Mouse (Mus musculus) ZHBTc4 (cell line): ENCODE results near the gene Atp1b3.
"Not testable (repeated sequence)": the region's sequence is repeated elsewhere in the genome, so short reads cannot be mapped to it uniquely, and the experiment has no call there.

ENCODE experiments used
- DNase-seq: peaks from one replicate; pipeline ENCODE4 v3.0.0-alpha.2; 2011; ENCODE audit warnings: low read depth, low spot score

The Atp1b3 gene

GRCm38 (mm10) chr9:96364141-96364838, at the start of gene Atp1b3:
Atp1b3 (minus strand) TSS chr9:96364442.
- DNase-seq: peak; percentile 97

- DNase-seq: no peak
These were observed 48.7 kb upstream of the Atp1b3 start for GRCm38 (mm10) chr9:96412821-96413405.

GRCm38 (mm10) chr9:96404312-96404711, 40.1 kb upstream of the Atp1b3 start:
- no peak for DNase-seq

- not testable (repeated sequence) for DNase-seq
These were observed 35.7 kb upstream of the Atp1b3 start for GRCm38 (mm10) chr9:96399916-96400315.

GRCm38 (mm10) chr9:96399425-96399878, 35.2 kb upstream of the Atp1b3 start:
- peak; percentile 25 for DNase-seq

GRCm38 (mm10) chr9:96398614-96399013, 34.4 kb upstream of the Atp1b3 start:
- no peak for DNase-seq

DNA sequence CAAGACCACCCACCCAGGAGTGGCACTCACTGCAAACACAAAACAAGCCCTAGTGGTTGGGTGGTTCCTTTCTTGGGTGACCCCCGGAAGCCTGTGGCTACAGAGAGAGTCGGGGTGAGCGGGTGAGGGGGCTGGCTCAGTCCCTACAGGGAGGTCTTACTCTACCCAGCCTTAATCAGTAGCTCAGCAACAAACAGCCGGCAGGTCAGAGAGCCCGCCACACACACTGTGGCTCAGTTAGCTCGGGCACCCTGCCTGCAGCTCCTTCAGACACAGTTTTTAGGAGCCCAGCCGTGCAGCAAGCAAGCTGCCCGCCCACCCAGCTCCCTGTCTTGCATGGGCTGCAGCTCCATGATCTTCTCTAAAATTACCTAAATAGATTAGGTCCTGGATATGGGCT, 33.9 kb upstream of the Atp1b3 start:
- peak; percentile 48 for DNase-seq

DNA sequence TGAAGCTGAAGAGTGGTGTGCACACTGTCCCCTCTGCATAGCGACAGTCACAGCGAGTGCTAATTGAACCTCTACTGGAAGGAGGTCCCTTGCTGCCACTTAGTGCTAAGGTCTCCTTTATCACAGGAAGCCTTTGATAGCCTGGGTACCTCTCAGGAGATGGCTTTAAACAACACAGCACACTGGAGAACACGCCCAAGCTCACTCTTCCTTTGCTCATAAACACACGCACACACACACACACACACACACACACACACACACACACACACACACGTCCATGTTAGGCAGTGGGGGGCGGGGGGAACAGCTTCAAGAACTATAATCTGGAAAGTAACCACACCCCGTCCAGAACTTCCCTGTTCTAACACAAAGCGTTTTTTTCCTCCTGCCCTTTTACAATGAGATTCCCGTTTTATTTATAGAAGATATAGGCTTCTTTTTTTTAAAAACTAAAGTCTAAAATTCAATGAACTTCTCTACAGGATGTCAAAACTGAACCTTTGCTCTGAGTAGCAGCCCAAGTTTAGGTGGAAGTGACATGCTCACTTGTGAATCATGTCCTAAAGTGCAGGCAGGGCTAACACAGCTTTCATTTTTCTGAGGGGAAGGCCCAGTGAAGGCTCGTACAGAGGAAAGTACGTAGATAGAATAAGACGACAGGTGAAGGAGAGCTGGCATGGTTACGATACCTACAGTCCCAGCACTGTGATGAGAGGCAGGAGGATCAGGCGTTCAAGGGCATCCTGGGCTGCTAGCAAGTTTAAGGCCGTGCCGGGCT, 30.9 kb upstream of the Atp1b3 start:
- DNase-seq: no peak

GRCm38 (mm10) chr9:96393731-96394235, 29.5 kb upstream of the Atp1b3 start:
- DNase-seq: no peak

DNA sequence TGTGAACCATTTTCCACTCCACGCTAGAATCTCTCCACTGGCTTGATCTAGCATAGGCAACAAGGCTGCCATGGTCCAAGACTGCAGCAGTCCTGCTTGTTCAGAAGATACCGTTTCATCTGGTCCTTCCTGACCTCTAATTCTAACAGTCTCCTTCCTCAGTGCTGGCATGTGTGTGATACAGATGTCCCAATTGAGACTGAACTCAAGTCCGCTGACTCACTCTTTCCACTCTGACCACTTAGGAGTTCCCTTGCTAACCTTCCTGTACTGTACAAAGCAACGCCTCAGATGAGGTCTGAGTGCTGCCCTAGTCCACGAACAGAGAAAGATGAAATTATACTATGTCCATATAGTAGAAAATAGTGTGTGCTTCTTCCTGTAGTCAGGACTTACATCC, 28.9 kb upstream of the Atp1b3 start:
- no peak for DNase-seq

- no peak for DNase-seq
These were observed 27.7 kb upstream of the Atp1b3 start for GRCm38 (mm10) chr9:96391921-96392320.

DNA sequence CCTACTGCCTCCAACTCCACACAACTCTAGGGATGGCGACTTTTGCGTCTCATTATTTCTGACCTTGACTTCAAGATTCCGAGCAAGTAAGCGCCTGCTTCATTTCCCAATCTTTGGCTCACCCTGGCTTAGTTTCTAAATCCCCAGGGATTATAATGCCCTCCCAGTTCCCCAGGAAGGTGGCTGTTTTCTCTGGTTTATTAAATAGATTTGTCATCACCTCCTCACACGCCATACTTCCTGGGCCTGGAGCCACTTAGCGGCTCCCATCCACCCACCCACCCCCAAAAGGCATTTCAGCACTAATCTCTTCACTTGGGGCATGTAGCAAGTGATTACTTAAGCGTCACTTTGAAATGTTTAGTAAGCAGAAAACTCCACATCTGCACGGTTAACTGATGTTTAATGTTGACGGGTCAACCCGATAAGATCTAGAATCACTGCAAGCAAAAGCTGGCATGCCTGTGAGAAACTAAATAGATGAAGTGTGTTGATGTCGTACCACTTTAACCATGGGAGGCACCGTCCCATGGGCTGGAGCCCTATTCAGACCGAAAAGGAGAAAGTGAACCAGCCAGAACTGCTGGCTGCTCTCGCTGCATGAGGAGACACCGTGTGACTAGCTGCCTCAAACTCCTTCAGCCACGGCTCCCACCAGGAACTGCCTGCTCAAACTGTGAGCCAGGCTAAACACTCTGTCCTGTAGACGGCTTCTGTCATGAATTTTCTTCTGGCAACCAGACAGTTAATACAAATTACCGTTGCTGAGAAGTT, 19.7 kb upstream of the Atp1b3 start:
- DNase-seq: peak; percentile 21

- no peak for DNase-seq
These were observed 18.5 kb upstream of the Atp1b3 start for GRCm38 (mm10) chr9:96382756-96383155.

- no peak for DNase-seq
These were observed 17.2 kb upstream of the Atp1b3 start for GRCm38 (mm10) chr9:96381393-96381792.

- no peak for DNase-seq
These were observed 15.3 kb upstream of the Atp1b3 start for GRCm38 (mm10) chr9:96379551-96379950.

DNA sequence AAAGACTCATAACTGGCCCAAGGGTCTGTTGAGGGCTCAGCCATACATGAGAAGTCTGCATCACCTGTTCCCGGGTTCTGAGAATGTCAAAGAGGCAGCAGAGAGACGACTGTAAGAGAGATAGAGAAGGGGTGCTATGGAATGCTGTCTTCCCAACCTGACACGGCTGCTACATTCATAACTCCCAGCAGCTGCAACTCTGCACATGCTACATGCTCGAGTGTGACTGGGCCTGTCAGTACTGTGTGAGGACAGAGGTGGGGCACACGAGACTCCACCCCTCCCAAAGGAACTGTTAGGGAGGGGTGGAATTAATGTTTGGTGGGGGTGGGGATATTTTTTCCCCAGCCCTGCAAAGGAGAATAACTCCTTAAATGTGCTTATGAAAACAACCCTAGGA, 14.5 kb upstream of the Atp1b3 start:
- no peak for DNase-seq

GRCm38 (mm10) chr9:96377096-96377495, 12.9 kb upstream of the Atp1b3 start:
- DNase-seq: no peak

DNA sequence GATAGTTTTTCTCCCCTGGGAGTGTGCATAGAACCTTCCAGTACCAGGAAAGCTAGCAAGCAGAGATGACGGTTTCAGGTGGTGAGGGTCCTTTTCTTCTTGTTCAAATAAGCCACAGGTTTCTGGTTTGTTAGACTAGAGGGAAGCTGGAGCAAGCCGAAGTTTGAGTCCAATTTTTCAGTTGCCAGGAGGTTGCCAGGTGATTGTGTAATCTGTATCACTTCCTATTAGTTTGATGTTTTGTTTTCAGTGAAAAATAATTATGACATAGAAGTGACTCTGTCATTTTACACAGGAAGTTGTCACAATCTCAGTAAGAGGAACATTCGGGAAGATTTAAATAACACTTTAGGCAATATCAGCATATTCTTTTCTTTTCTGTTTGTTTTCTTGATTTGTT, 11.6 kb upstream of the Atp1b3 start:
- DNase-seq: no peak

- no peak for DNase-seq
These were observed 6.8 kb upstream of the Atp1b3 start for GRCm38 (mm10) chr9:96371075-96371474.

- no peak for DNase-seq
These were observed 5.6 kb upstream of the Atp1b3 start for GRCm38 (mm10) chr9:96369654-96370384.
